Mouse (Mus musculus) ovary, adult 18-20 months (tissue): ENCODE measurements around the gene Eml6.
"Not testable (repeated sequence)": the region's sequence is repeated elsewhere in the genome, so short reads cannot be mapped to it uniquely, and the experiment has no call there.

Experiments
- DNase-seq: peaks from one replicate; pipeline ENCODE4 v3.0.0; 2022; ENCODE audit warnings: low spot score, mixed read lengths

The Eml6 gene

GRCm38 (mm10) chr11:30025835-30026472 is at the start of gene Eml6:
Gene Eml6, minus strand, starts transcription at chr11:30026033.
- peak; percentile 98 for DNase-seq

DNA sequence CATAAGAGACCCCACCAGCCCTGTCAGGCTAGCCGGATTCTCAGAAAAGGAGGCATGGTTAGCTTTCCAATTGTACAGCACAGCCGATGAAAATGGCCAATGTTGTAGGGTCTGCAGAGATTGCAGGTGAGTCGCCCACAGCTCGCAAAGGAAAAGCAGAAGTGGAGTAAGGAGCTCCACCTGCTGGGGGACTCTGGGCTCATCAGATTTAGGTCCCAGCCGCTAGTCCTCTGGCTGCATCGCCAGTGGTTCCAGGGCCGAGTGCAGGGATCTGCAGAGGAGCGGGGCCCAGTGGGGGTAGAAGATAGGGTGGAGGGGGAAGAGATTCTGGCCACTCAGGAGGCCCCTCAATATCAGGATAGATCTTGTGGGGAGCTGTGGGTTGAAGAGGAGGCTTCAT is 31.5 kb upstream of the Eml6 start:
- no peak for DNase-seq

DNA sequence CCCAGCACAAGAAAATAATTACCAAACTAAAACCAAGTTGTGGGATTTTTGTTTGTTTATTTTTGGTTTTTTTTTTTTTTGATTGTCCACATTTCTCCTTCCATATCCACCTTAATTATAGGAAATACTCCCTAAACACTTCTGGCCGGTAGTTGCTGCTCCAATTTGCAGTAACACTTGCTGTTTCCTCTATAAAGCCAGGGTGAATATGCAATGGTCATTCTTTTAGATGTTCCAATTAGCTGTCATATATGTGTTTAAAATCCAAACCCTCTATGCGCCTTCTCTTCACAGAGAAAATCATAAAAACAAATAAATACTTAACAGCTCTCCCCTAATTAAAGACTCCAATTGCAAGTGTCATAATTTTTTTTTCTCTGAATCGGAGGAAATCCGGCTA is 689 bp downstream of the Eml6 start:
- DNase-seq: no peak

GRCm38 (mm10) chr11:30024261-30025071 is 1.4 kb downstream of the Eml6 start:
- DNase-seq: no peak

- no peak for DNase-seq
These were observed 39.6 kb downstream of the Eml6 start for GRCm38 (mm10) chr11:29986257-29986656.

- no peak for DNase-seq
These were observed 57.0 kb downstream of the Eml6 start for GRCm38 (mm10) chr11:29968874-29969273.

DNA sequence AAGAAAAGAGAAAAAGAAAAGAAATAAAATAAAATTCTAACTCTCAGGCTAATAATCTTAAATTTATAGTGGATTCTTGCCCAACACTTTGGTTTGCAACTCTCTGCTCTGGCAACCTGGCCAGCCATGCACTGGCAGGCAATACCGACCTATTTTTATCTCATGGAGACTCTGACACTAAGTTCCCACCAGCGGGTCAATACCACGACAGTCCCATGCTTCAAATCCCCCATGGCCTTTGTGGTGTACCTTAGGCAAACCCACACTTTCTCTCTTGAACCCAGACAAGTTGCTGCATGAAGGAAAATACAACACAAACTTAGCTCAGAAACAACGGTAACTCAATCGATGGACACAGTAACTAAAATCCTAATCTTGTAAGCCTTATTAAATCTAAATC is 66.5 kb downstream of the Eml6 start:
- DNase-seq: no peak

DNA sequence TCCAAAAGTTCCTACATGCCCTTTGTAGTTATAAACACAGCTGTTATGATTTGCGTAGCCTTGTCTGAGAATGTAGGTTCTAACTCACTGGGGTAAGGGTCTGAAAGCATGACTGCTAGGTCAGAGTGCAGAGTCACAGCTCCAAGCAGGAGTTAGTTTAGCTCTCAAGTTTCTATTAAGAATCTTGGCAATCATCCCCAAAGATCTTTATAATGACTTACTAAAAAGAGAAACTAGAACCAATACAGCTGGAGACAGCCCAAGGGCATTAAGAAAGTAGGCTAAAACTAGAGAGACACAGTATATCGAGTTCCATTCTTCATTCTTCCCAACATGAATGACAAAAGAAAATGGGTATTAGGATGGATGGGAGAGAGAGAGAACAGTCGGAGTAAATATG is 81.2 kb downstream of the Eml6 start:
- no peak for DNase-seq

DNA sequence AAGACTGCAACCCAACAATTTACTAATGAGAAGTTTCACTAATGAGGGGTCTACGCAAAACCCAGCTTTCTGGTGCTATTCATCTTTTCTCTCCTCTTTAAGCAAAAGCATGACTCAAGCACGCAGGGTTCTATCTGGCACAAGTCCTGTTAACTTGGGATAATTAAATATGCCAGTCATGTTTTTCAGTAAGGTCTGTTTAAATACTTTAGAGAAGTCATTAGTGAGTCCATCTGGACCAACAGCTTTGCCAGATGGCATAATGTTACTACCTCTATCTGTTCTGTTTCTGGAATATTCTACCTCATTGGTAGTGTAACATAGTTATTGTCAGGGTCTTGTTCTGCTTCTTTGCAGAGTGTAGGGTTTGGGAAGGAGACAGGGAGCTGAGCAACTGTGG is 101.5 kb downstream of the Eml6 start:
- DNase-seq: no peak

GRCm38 (mm10) chr11:29923851-29924250 is 102.0 kb downstream of the Eml6 start:
- DNase-seq: no peak

DNA sequence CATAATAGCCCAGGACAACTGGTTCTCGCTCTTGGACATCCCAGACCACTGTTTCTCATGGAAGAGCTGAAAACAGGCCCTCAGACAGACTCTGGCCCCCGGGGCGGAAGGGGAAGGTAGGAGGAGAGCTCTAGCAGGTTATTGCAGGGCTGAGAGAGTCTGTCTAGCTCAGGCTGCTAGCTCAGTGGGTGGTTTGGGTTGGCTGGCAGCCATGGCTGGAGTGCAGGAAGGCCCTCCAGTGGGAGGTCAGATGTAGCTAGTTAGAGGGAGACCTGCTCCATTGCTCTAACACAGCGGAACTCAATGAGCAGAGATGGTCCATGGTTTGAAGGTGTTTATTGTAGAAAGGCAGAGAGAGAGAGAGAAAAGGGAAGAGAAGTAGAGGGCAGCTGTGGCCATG is 112.7 kb downstream of the Eml6 start:
- no peak for DNase-seq

- no peak for DNase-seq
These were observed 116.5 kb downstream of the Eml6 start for GRCm38 (mm10) chr11:29909330-29909729.

GRCm38 (mm10) chr11:29885160-29885559 is 140.7 kb downstream of the Eml6 start:
- DNase-seq: no peak

GRCm38 (mm10) chr11:29884355-29884754 is 141.5 kb downstream of the Eml6 start:
- no peak for DNase-seq

GRCm38 (mm10) chr11:29883024-29883423 is 142.8 kb downstream of the Eml6 start:
- DNase-seq: no peak

DNA sequence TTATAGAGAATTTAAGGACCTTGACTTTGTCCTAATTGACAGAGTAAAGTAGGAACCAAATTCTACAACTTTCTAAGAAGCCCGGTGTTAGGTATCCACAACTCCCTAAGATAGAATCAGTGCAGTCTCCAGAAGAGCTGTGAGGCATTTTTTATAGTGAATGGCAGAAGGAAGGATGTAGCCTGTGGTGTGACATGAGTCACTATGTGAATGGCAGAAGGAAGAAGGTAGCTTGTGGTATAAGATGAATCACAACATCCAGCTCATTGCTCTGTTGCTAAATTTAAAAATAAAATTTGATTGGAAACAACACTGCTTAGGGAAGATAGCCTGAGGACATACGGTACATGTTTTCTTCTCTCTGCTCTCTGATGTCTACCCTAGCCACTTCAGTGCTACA is 146.2 kb downstream of the Eml6 start:
- DNase-seq: no peak

DNA sequence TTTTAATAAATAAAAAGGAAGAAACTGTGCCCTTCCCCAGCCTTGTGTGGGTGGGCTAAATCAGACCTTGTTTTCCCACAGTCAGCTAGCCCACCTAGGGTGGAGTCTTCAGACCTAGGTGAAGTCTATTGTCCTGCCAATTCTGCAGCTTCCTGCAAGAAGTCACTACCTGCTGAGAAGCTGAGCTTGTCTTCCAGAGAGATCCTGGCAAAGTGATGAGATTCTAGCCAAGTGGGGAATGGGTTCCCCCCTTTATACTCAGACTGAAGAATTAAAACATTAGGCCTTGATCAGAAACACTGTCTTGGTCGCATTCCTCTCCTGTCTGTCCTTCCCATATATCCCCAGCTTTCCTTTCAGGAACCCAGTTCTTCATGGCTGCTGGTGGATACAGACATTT is 147.9 kb downstream of the Eml6 start:
- no peak for DNase-seq

DNA sequence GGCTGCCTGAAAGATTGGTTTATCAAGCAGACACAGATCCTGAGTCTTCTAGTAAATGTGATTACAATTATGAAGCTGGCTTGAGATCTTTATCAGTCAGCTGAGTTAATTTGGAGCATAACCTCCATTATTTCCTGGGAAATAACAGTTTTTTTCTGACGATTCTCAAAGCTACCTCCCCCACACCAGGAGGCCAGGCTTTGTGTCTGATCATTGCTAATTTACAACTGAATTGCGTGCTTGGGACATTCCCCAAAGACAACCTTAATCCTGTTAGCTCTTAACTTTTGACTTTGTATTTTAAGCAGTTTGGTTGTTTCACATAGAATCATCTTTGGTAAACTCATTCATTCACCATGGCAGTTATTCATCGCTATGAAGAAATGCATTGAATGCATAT is 148.6 kb downstream of the Eml6 start:
- no peak for DNase-seq

DNA sequence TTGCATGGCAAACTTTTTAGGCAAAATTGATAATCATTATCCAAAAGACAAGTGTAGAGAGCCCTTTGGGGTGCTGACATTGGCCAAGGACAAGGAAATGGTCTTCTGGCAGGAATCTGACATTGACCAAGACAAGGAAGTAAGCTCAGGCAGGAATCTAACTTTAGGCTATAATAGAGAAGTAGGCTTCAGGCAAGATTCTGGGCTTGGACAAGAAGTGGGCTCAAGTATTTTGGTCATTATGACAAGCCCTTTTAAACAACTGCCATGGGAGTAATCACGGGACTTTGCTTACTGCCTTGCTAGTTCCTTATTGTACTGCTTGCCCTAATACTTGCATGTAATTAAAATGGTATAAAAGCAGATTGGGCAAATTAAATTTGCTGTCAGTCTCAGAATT is 151.1 kb downstream of the Eml6 start:
- not testable (repeated sequence) for DNase-seq

DNA sequence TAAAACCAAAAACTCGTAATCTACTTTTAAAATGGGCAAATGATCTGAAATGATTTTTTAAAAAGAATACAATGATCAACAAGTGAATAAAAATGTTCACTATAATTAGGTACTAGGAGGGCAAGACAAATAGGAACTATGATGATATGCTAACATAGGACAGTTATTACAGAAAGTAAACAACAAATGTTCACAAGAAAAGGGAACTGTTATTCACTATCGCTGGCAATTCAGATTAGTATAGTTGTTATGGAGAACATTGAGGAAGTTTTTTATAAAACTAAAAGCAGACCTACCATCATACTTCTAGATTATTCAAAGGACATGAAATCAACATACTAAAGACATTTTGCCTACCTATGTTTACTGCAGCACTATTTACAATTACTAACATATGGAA is 155.7 kb downstream of the Eml6 start:
- DNase-seq: no peak

DNA sequence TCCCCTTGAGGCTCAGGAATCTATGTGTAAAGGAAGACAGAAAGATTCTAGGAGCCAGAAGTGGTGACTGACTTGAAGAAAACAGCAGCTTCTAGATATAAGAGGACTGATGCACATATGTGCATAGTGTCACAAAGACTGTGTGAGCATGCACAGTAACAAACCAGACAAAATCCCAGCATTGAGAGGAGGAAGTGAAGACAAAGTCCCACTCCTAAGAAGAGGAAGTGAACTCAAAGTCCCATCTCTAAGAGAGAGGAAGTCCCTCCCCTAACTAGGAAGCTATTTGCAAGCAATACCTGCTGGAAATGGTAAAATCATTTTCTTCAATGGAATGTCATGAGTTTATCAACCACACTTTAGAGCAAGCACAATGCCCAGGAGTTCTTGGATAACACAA is 161.6 kb downstream of the Eml6 start:
- DNase-seq: no peak

DNA sequence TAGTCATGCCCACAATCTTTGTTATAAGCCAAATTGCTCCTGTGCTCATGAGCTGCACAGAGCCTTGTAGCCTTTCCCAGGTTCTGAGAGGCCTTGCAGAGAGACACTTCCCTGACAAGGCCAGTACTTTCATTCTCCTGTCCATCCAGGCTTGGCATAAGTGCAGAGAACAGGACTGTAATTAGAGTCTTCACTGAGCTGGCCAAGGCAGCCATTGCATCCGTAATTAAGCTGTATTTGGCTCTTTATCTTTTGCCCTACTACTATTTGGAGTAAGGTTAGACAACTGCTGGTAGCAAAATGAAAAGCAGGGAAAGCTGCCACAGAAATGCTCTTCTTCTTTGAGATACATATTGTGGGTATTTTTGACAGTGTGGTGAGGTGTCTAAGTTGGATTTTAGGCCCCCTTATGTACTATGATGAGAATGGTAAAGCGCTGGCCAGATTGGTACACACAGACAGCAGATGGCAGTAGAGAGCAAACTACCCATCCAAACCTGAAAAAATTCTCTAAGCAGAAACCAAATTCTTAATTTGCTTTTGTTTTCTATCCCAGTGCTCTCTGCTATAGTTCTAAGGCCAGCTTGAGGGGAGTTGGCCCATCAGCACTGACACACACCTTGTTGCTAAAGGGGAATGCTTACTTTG is 164.0 kb downstream of the Eml6 start:
- no peak for DNase-seq

- DNase-seq: no peak
These were observed 164.8 kb downstream of the Eml6 start for GRCm38 (mm10) chr11:29861040-29861439.
